Mouse (Mus musculus): ENCODE measurements around the gene Snx22. TPM values are rescaled to one million over a fixed set of nuclear protein-coding genes. Genes with fewer than 3 reads are reported as not detected.

Snx22 gene
- total RNA-seq, 2 experiments from 2014 or later, result 4.6 to 6.9 TPM

- Histone ChIP-seq H3K4me3 (no peak overlapping the region), H3K27ac (peak overlapping the region; percentile 55; the same call in 1 of the 2 replicates)
- no peak for DNase-seq (ENCODE audit: low spot score in 2 of 2)
- TF ChIP-seq CTCF (conservative IDR thresholded peaks at IDR 0.05), result no peak
These were observed 21.2 kb upstream of the Snx22 start for GRCm38 (mm10) chr9:66090593-66091244.

- TF ChIP-seq CTCF (conservative IDR thresholded peaks at IDR 0.05), result peak; percentile 92
- peak in 1 of 2 experiments; percentile 62 for DNase-seq (ENCODE audit: low spot score in 2 of 2)
- H3K27ac ChIP-seq, result no peak overlapping the region
- H3K4me3 ChIP-seq, result no peak overlapping the region
These were observed 18.9 kb upstream of the Snx22 start for GRCm38 (mm10) chr9:66088411-66088810.

GRCm38 (mm10) chr9:66087062-66087461 is 17.5 kb upstream of the Snx22 start:
- no peak for TF ChIP-seq CTCF (conservative IDR thresholded peaks at IDR 0.05)
- Histone ChIP-seq H3K4me3 (no peak overlapping the region), H3K27ac (no peak overlapping the region)
- no peak for DNase-seq (ENCODE audit: low spot score in 2 of 2)

- no peak for DNase-seq (ENCODE audit: low spot score in 2 of 2)
- Histone ChIP-seq H3K4me3 (no peak overlapping the region), H3K27ac (no peak overlapping the region)
- TF ChIP-seq CTCF (conservative IDR thresholded peaks at IDR 0.05), result no peak
These were observed 14.7 kb upstream of the Snx22 start for GRCm38 (mm10) chr9:66084171-66084570.

GRCm38 (mm10) chr9:66081999-66082398 is 12.5 kb upstream of the Snx22 start:
- no peak for DNase-seq (ENCODE audit: low spot score in 2 of 2)

GRCm38 (mm10) chr9:66080804-66081459 is 11.4 kb upstream of the Snx22 start:
- no peak for TF ChIP-seq CTCF (conservative IDR thresholded peaks at IDR 0.05)
- H3K4me3 ChIP-seq, result no peak overlapping the region
- no peak for DNase-seq (ENCODE audit: low spot score in 2 of 2)
- H3K27ac ChIP-seq, result no peak overlapping the region

More at GRCm38 (mm10) chr9:66081999-66082398, 12.5 kb upstream of the Snx22 start:
- no peak for TF ChIP-seq CTCF (conservative IDR thresholded peaks at IDR 0.05)
- Histone ChIP-seq H3K4me3 (no peak overlapping the region), H3K27ac (no peak overlapping the region)

- Histone ChIP-seq H3K27ac (peak overlapping the region; percentile 46), H3K4me3 (no peak overlapping the region)
These were observed 9.0 kb upstream of the Snx22 start for GRCm38 (mm10) chr9:66078493-66078892.

GRCm38 (mm10) chr9:66078072-66078471 is 8.6 kb upstream of the Snx22 start:
- H3K27ac ChIP-seq, result peak overlapping the region; percentile 46
- no peak for TF ChIP-seq CTCF (conservative IDR thresholded peaks at IDR 0.05)
- no peak for DNase-seq (ENCODE audit: low spot score in 2 of 2)
- H3K4me3 ChIP-seq, result no peak overlapping the region

More at GRCm38 (mm10) chr9:66078493-66078892, 9.0 kb upstream of the Snx22 start:
- no peak for DNase-seq (ENCODE audit: low spot score in 2 of 2)
- no peak; the same call in none of the 2 replicates for TF ChIP-seq CTCF (conservative IDR thresholded peaks at IDR 0.05)

- TF ChIP-seq CTCF (conservative IDR thresholded peaks at IDR 0.05), result no peak
- no peak overlapping the region for H3K27ac ChIP-seq
These were observed 3.2 kb upstream of the Snx22 start for GRCm38 (mm10) chr9:66072754-66073153.

GRCm38 (mm10) chr9:66070151-66070550 is 632 bp upstream of the Snx22 start:
- Histone ChIP-seq H3K4me3 (no peak overlapping the region), H3K27ac (no peak overlapping the region)
- DNase-seq (ENCODE audit: low spot score in 2 of 2), result no peak
- no peak for TF ChIP-seq CTCF (conservative IDR thresholded peaks at IDR 0.05)

More at GRCm38 (mm10) chr9:66072754-66073153, 3.2 kb upstream of the Snx22 start:
- DNase-seq (ENCODE audit: low spot score in 2 of 2), result no peak
- H3K4me3 ChIP-seq, result no peak overlapping the region

GRCm38 (mm10) chr9:66068971-66069391 is 538 bp downstream of the Snx22 start:
- no peak for DNase-seq (ENCODE audit: low spot score in 2 of 2)
- no peak for TF ChIP-seq CTCF (conservative IDR thresholded peaks at IDR 0.05)
- H3K4me3 ChIP-seq, result peak overlapping the region; percentile 63
- peak overlapping the region; percentile 43 for H3K27ac ChIP-seq

GRCm38 (mm10) chr9:66068056-66068455 is 1.5 kb downstream of the Snx22 start:
- TF ChIP-seq CTCF (conservative IDR thresholded peaks at IDR 0.05), result no peak
- no peak overlapping the region for H3K27ac ChIP-seq
- H3K4me3 ChIP-seq, result no peak overlapping the region
- DNase-seq (ENCODE audit: low spot score in 2 of 2), result no peak

- Histone ChIP-seq H3K4me3 (no peak overlapping the region), H3K27ac (no peak overlapping the region)
- peak; percentile 75 for TF ChIP-seq CTCF (conservative IDR thresholded peaks at IDR 0.05)
- DNase-seq (ENCODE audit: low spot score in 2 of 2), result no peak
These were observed 2.0 kb downstream of the Snx22 start for GRCm38 (mm10) chr9:66067542-66067941.

- no peak overlapping the region for H3K27ac ChIP-seq
- H3K4me3 ChIP-seq, result no peak overlapping the region
- TF ChIP-seq CTCF (conservative IDR thresholded peaks at IDR 0.05), result no peak
- no peak for DNase-seq (ENCODE audit: low spot score in 2 of 2)
These were observed 2.7 kb downstream of the Snx22 start for GRCm38 (mm10) chr9:66066791-66067190.

All from layer of hippocampus, adult 2 months (tissue).